14 mouse cellular contexts compared by ENCODE assay signal in genomic region chr11:33701236-33701957, GRCm38 (mm10).
"Had no signal": no experiment of that assay in that cellular context is flagged by ENCODE, and none has a peak within 500 bp of the region (broad histone marks: within the 10 kb centered on the region; RNA-seq: fewer than 3 reads in every experiment).

No protein-coding gene starts in this region.

- H3K4me3 ChIP-seq: limb, embryonic 12.5 days; limb, embryonic 15.5 days; midbrain, embryonic 12.5 days; midbrain, embryonic 15.5 days had no signal

- H3K27ac ChIP-seq: limb, embryonic 12.5 days; limb, embryonic 15.5 days; liver, embryonic 14.5 days; midbrain, embryonic 12.5 days; midbrain, embryonic 15.5 days had no signal

- DNase-seq: kidney, adult 8-10 months; kidney, postnatal 14 days; kidney, postnatal 4 days; left cerebral cortex, postnatal 4 days; liver, postnatal 0 days; lung, postnatal 14 days; lung, postnatal 4 days had no signal

- ATAC-seq: intestine, postnatal 0 days; liver, postnatal 0 days; midbrain, embryonic 15.5 days had no signal

- H3K4me2 ChIP-seq: limb, embryonic 12.5 days; limb, embryonic 15.5 days; liver, embryonic 11.5 days; midbrain, embryonic 12.5 days; midbrain, embryonic 15.5 days had no signal

- H3K36me3 ChIP-seq: limb, embryonic 12.5 days; limb, embryonic 15.5 days; midbrain, embryonic 12.5 days; midbrain, embryonic 15.5 days had no signal

- H3K27me3 ChIP-seq: limb, embryonic 12.5 days; limb, embryonic 15.5 days; midbrain, embryonic 12.5 days; midbrain, embryonic 15.5 days had no signal

- H3K9ac ChIP-seq: limb, embryonic 12.5 days; limb, embryonic 15.5 days; liver, embryonic 14.5 days; liver, postnatal 0 days; midbrain, embryonic 12.5 days; midbrain, embryonic 15.5 days had no signal

- H3K4me1 ChIP-seq: limb, embryonic 15.5 days; midbrain, embryonic 12.5 days; midbrain, embryonic 15.5 days had no signal

- H3K9me3 ChIP-seq: limb, embryonic 12.5 days; limb, embryonic 15.5 days; midbrain, embryonic 12.5 days; midbrain, embryonic 15.5 days had no signal
